Comparison of ENCODE assay signal across 25 mouse cellular contexts in the genomic region with DNA sequence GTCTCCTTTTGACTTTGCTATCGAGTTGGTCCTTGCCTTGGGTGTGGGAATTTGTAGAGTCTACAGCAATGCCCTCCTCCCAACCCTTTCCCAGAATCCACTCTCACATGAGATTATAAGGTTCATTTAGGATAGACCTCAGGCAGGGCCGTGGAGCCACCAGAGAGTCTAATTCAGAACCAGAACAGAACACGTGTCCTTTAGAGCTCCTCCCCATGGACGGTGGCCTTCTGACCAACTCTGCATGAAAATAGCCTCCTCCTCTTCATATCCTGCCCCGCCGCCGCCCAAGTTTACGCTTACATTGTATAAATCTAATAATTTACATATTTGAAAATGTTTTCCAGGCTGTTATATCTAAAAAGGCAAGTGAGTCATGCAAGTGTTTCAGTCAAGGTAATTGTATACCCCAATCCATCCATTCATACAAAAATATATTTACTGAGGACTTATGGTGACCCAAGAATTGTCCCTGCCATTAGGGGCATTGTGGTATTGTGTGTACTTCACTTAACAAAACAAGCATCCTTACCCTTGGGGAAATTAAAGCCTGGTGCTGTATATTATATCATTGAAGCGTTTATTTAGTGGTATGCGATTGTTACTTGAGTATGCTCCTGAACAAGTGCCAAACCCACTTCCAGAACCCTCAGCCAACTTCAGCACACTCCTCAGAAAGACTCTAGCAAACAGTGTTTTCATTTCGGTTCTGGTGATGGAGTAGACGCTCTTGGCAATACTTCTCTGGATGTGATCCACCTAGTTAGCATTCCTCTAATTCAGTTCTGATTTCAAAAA. TPM values are rescaled to one million over a fixed set of nuclear protein-coding genes. Genes with fewer than 3 reads are reported as not detected.
DNase-seq lines count a peak whose midpoint lies in the region; ATAC-seq and TF ChIP-seq lines count a peak whose summit lies in the region.
"Had no signal": no experiment of that assay in that cellular context is flagged by ENCODE, and none has a peak within 500 bp of the region (broad histone marks: within the 10 kb centered on the region; RNA-seq: fewer than 3 reads in every experiment).

No protein-coding gene starts in this region.

- ATAC-seq in forebrain, embryonic 14.5 days, result no peak
- ATAC-seq in forebrain, embryonic 15.5 days (replicated peaks), result no peak
- no peak for ATAC-seq in stomach, embryonic 16.5 days (ENCODE audit: insufficient read depth, low FRiP score)
- ATAC-seq in stomach, postnatal 0 days (ENCODE audit: low FRiP score, low TSS enrichment), result no peak
- ATAC-seq: inflammation-experienced regulatory T-cells, adult 6 months had no signal

- no peaks in the 10 kb centered on the region for H3K9me3 ChIP-seq in forebrain, embryonic 14.5 days (replicated peaks; ENCODE audit: control insufficient read depth, low read length)
- no peaks in the 10 kb centered on the region for H3K9me3 ChIP-seq in forebrain, embryonic 15.5 days
- H3K9me3 ChIP-seq in stomach, embryonic 16.5 days (replicated peaks; ENCODE audit: control insufficient read depth, low read length), result no peaks in the 10 kb centered on the region
- H3K9me3 ChIP-seq in stomach, postnatal 0 days (ENCODE audit: control insufficient read depth, low read length), result no peaks in the 10 kb centered on the region
- H3K9me3 ChIP-seq: heart, embryonic 12.5 days; hindbrain, embryonic 13.5 days; midbrain, embryonic 12.5 days had no signal

- H3K36me3 ChIP-seq in forebrain, embryonic 14.5 days (ENCODE audit: control insufficient read depth, insufficient read depth, low read length), result no peaks in the 10 kb centered on the region
- no peaks in the 10 kb centered on the region for H3K36me3 ChIP-seq in forebrain, embryonic 15.5 days
- no peaks in the 10 kb centered on the region for H3K36me3 ChIP-seq in stomach, embryonic 16.5 days (ENCODE audit: control insufficient read depth, insufficient read depth, low read length)
- no peaks in the 10 kb centered on the region for H3K36me3 ChIP-seq in stomach, postnatal 0 days (ENCODE audit: control insufficient read depth, insufficient read depth, low read length)
- H3K36me3 ChIP-seq: heart, embryonic 12.5 days; hindbrain, embryonic 13.5 days; midbrain, embryonic 12.5 days had no signal

- 94% methylated on average over 12 of the region's 12 CpGs for WGBS in forebrain, embryonic 14.5 days
- 87% methylated on average over 12 of the region's 12 CpGs for WGBS in forebrain, embryonic 15.5 days
- WGBS in stomach, embryonic 16.5 days, result 80% methylated on average over 12 of the region's 12 CpGs
- WGBS in stomach, postnatal 0 days, result 72% methylated on average over 12 of the region's 12 CpGs

- no peaks in the 10 kb centered on the region for H3K4me1 ChIP-seq in forebrain, embryonic 14.5 days (ENCODE audit: control insufficient read depth, insufficient read depth, low read length)
- no peaks in the 10 kb centered on the region for H3K4me1 ChIP-seq in forebrain, embryonic 15.5 days
- H3K4me1 ChIP-seq in stomach, embryonic 16.5 days (ENCODE audit: control insufficient read depth, insufficient read depth, low read length), result no peaks in the 10 kb centered on the region
- no peaks in the 10 kb centered on the region for H3K4me1 ChIP-seq in stomach, postnatal 0 days (replicated peaks; ENCODE audit: control insufficient read depth, insufficient read depth)
- H3K4me1 ChIP-seq: heart, embryonic 12.5 days; hindbrain, embryonic 13.5 days; midbrain, embryonic 12.5 days had no signal

- H3K4me3 ChIP-seq in forebrain, embryonic 14.5 days (ENCODE audit: low read depth, low read length), result no peak overlapping the region
- no peak overlapping the region for H3K4me3 ChIP-seq in forebrain, embryonic 15.5 days
- no peak overlapping the region for H3K4me3 ChIP-seq in stomach, embryonic 16.5 days (replicated peaks; ENCODE audit: low read length)
- no peak overlapping the region for H3K4me3 ChIP-seq in stomach, postnatal 0 days (ENCODE audit: low read depth, low read length)
- H3K4me3 ChIP-seq: heart, embryonic 12.5 days; hindbrain, embryonic 13.5 days; left cerebral cortex, adult 2 months; midbrain, embryonic 12.5 days had no signal

- TF ChIP-seq EP300 in stomach, postnatal 0 days (optimal IDR thresholded peaks at IDR 0.05), result no peak

- H3K4me2 ChIP-seq in forebrain, embryonic 14.5 days (ENCODE audit: low read length), result no peak overlapping the region
- H3K4me2 ChIP-seq in forebrain, embryonic 15.5 days (replicated peaks), result no peak overlapping the region
- peak overlapping the region; percentile 15; the same call in 1 of the 2 replicates for H3K4me2 ChIP-seq in stomach, embryonic 16.5 days (ENCODE audit: low read depth, low read length)
- H3K4me2 ChIP-seq in stomach, postnatal 0 days (replicated peaks; ENCODE audit: low read depth), result no peak overlapping the region
- H3K4me2 ChIP-seq: heart, embryonic 12.5 days; hindbrain, embryonic 13.5 days; midbrain, embryonic 12.5 days had no signal

- TF ChIP-seq CTCF in stomach, postnatal 0 days (IDR thresholded peaks at IDR 0.05; ENCODE audit: low read depth), result no peak

- peak; percentile 13 for DNase-seq in forebrain, embryonic 14.5 days (ENCODE audit: low spot score)
- no peak for DNase-seq in stomach, postnatal 0 days (ENCODE audit: low spot score)
- DNase-seq in lung, postnatal 14 days, result peak; percentile 4
- no peak for DNase-seq in cerebellum, adult 8-10 months
- no peak for DNase-seq in cerebellum, postnatal 25 days
- DNase-seq: cerebellum, adult 11 months; cerebellum, postnatal 14 days; embryo, embryonic 11 days; heart, postnatal 14 days; kidney, adult 2 months; kidney, postnatal 36 days; left cerebral cortex, postnatal 4 days; liver had no signal

- no peak overlapping the region for H3K27ac ChIP-seq in forebrain, embryonic 14.5 days (ENCODE audit: low read depth, low read length)
- no peak overlapping the region for H3K27ac ChIP-seq in forebrain, embryonic 15.5 days (replicated peaks)
- H3K27ac ChIP-seq in stomach, embryonic 16.5 days (ENCODE audit: low read length), result peak overlapping the region; percentile 30; the same call in 1 of the 2 replicates
- no peak overlapping the region for H3K27ac ChIP-seq in stomach, postnatal 0 days (replicated peaks)
- H3K27ac ChIP-seq: hindbrain, embryonic 13.5 days; left cerebral cortex, adult 2 months; midbrain, embryonic 12.5 days had no signal

- H3K9ac ChIP-seq in forebrain, embryonic 14.5 days (ENCODE audit: low read length), result no peak overlapping the region
- no peak overlapping the region for H3K9ac ChIP-seq in forebrain, embryonic 15.5 days (replicated peaks)
- H3K9ac ChIP-seq in stomach, embryonic 16.5 days (ENCODE audit: low read length), result no peak overlapping the region
- H3K9ac ChIP-seq in stomach, postnatal 0 days (ENCODE audit: low read length), result no peak overlapping the region
- H3K9ac ChIP-seq: heart, embryonic 12.5 days; hindbrain, embryonic 13.5 days; midbrain, embryonic 12.5 days had no signal

- no peaks in the 10 kb centered on the region for H3K27me3 ChIP-seq in forebrain, embryonic 14.5 days (replicated peaks; ENCODE audit: control insufficient read depth, insufficient read depth, low read length)
- no peaks in the 10 kb centered on the region for H3K27me3 ChIP-seq in forebrain, embryonic 15.5 days
- H3K27me3 ChIP-seq in stomach, embryonic 16.5 days (ENCODE audit: control insufficient read depth, insufficient read depth, low read length), result no peaks in the 10 kb centered on the region
- H3K27me3 ChIP-seq in stomach, postnatal 0 days (ENCODE audit: control insufficient read depth, insufficient read depth, low read length), result no peaks in the 10 kb centered on the region
- H3K27me3 ChIP-seq: CH12.LX; heart, embryonic 12.5 days; hindbrain, embryonic 13.5 days; midbrain, embryonic 12.5 days had no signal

RNA-seq across cellular contexts. Expression of a gene that starts 1.1 kb away (rescaled TPM):
- 0.36 and 0.54 TPM in 2 replicates for polyA plus RNA-seq in forebrain, embryonic 14.5 days (2014; fragmentation: Nextera tagmentation; extraction: Ambion mirVana)
- 0.45 and 0.71 TPM in 2 replicates for polyA plus RNA-seq in forebrain, embryonic 15.5 days (2015; fragmentation: Nextera tagmentation; extraction: Ambion mirVana)
- 0.79 and 1.1 TPM in 2 replicates for polyA plus RNA-seq in stomach, embryonic 16.5 days (2015; fragmentation: Nextera tagmentation; extraction: Ambion mirVana)
- polyA plus RNA-seq in stomach, postnatal 0 days (2015; fragmentation: Nextera tagmentation; extraction: Ambion mirVana), result 0.46 and 0.48 TPM in 2 replicates
- polyA plus RNA-seq: heart, embryonic 12.5 days; inflammation-experienced regulatory T-cells, adult 6 months; kidney, adult 2 months; liver, embryonic 16.5 days; neural tube, embryonic 14.5 days had no signal

RNA-seq across cellular contexts. Expression of a gene that starts 30.8 kb away (rescaled TPM):
- not detected in 2 replicates for polyA plus RNA-seq in forebrain, embryonic 14.5 days (2014; fragmentation: Nextera tagmentation; extraction: Ambion mirVana)
- 0.06 TPM in 1 of 2 replicates, not detected in the other for polyA plus RNA-seq in forebrain, embryonic 15.5 days (2015; fragmentation: Nextera tagmentation; extraction: Ambion mirVana)
- not detected in 2 replicates for polyA plus RNA-seq in stomach, embryonic 16.5 days (2015; fragmentation: Nextera tagmentation; extraction: Ambion mirVana)
- polyA plus RNA-seq in stomach, postnatal 0 days (2015; fragmentation: Nextera tagmentation; extraction: Ambion mirVana), result not detected in 2 replicates
- polyA plus RNA-seq: heart, embryonic 12.5 days; hindbrain, embryonic 13.5 days; inflammation-experienced regulatory T-cells, adult 6 months; kidney, adult 2 months; liver, embryonic 16.5 days; midbrain, embryonic 12.5 days; neural tube, embryonic 14.5 days; spleen, adult 2 months; stomach, embryonic 14.5 days had no signal

Comparison
In these comparisons a context has a peak if more than half of its experiments do, and no peak if none do; other contexts are left out.
1. DNase-seq: peak in forebrain, embryonic 14.5 days (single experiment) and lung, postnatal 14 days (single experiment); none in stomach, postnatal 0 days (single experiment), cerebellum, adult 8-10 months (single experiment) and cerebellum, postnatal 25 days (0 of 2).